Mouse (Mus musculus) kidney, embryonic 15.5 days (tissue): ENCODE data around the gene Hes1. TPM values are rescaled to one million over a fixed set of nuclear protein-coding genes. Genes with fewer than 3 reads are reported as not detected.
"Not testable (repeated sequence)": the region's sequence is repeated elsewhere in the genome, so short reads cannot be mapped to it uniquely, and the experiment has no call there.

Experiments used
- ATAC-seq: fragments of 200-750 bp; cut with Nextera tagmentation; replicated peaks from 2 replicates; pipeline ENCODE4 v1.8.0; 2017; ENCODE audit warnings: moderate TSS enrichment; ENCODE audit not compliant: low FRiP score
- H3K27ac ChIP-seq: fragments of 300-500 bp; sonication (generic); 2 replicates; pipeline ENCODE4 v1.5.1; 2015; ENCODE audit warnings: mild to moderate bottlenecking, inconsistent platforms
- H3K27me3 ChIP-seq: fragments of 300-500 bp; sonication (generic); 2 replicates; pipeline ENCODE4 v1.6.1; 2015; ENCODE audit warnings: inconsistent platforms
- H3K36me3 ChIP-seq: fragments of 300-500 bp; sonication (generic); 2 replicates; pipeline ENCODE4 v1.6.1; 2015; ENCODE audit warnings: inconsistent platforms
- H3K4me1 ChIP-seq: fragments of 300-500 bp; sonication (generic); 2 replicates; pipeline ENCODE4 v1.6.1; 2015; ENCODE audit warnings: inconsistent platforms
- H3K4me2 ChIP-seq: fragments of 300-500 bp; sonication (generic); 2 replicates; pipeline ENCODE4 v1.6.1; 2015; ENCODE audit warnings: moderate library complexity, mild to moderate bottlenecking, inconsistent platforms
- H3K4me3 ChIP-seq: fragments of 300-500 bp; sonication (generic); replicated peaks from 2 replicates; pipeline ENCODE4 v1.5.1; 2015; ENCODE audit warnings: mild to moderate bottlenecking, inconsistent platforms
- H3K9ac ChIP-seq: fragments of 300-500 bp; sonication (generic); 2 replicates; pipeline ENCODE4 v1.6.1; 2015; ENCODE audit warnings: mild to moderate bottlenecking, inconsistent platforms
- H3K9me3 ChIP-seq: fragments of 300-500 bp; sonication (generic); replicated peaks from 2 replicates; pipeline ENCODE4 v1.6.1; 2016; ENCODE audit warnings: inconsistent platforms
- WGBS: fragments of 180-500 bp; shearing (Covaris S2); methylation state at CpG from one replicate; pipeline ENCODE4 v1.1.7; 2015; ENCODE audit warnings: mixed read lengths; 5-methylcytosine and 5-hydroxymethylcytosine counted together
- polyA plus RNA-seq: library from polyadenylated mRNA; unstranded; fragments of >200 nt; fragmentation: Nextera tagmentation; extraction: Ambion mirVana; gene quantifications from 2 replicates; pipeline ENCODE4 v1.2.1, GENCODE M21; 2015

Gene Hes1
- polyA plus RNA-seq, 1 experiment from 2014 or later, result 57.4 TPM

- 21% methylated on average over 3 of the region's 3 CpGs for WGBS
- ATAC-seq, result peak; percentile 69
- Histone ChIP-seq H3K4me1 (peaks cover 47% of the 10 kb centered on the region), H3K36me3 (no peaks in the 10 kb centered on the region), H3K9ac (no peak overlapping the region), H3K4me2 (peak overlapping the region; percentile 28; the same call in 1 of the 2 replicates), H3K4me3 (no peak overlapping the region), H3K9me3 (no peaks in the 10 kb centered on the region), H3K27me3 (0 out of 2 replicates have a peak, but pooled peaks cover 4% of the 10 kb centered on the region), H3K27ac (peak overlapping the region; percentile 83)
These were observed 19.4 kb downstream of the Hes1 start for GRCm38 (mm10) chr16:30083536-30083935.

- ATAC-seq, result no peak
- Histone ChIP-seq H3K36me3 (no peaks in the 10 kb centered on the region), H3K9ac (no peak overlapping the region), H3K4me2 (no peak overlapping the region), H3K27ac (no peak overlapping the region), H3K4me1 (peaks cover 14% of the 10 kb centered on the region), H3K27me3 (no peaks in the 10 kb centered on the region), H3K4me3 (no peak overlapping the region), H3K9me3 (no peaks in the 10 kb centered on the region)
- WGBS, result 77% methylated on average over 5 of the region's 5 CpGs
These were observed 24.5 kb downstream of the Hes1 start for GRCm38 (mm10) chr16:30088646-30089045.

GRCm38 (mm10) chr16:30090200-30090865 lies 26.1 kb downstream of the Hes1 start:
- H3K4me1 ChIP-seq, result peaks cover 11% of the 10 kb centered on the region
- no peak for ATAC-seq
- H3K9me3 ChIP-seq, result no peaks in the 10 kb centered on the region
- H3K9ac ChIP-seq, result no peak overlapping the region
- 82% methylated on average over 9 of the region's 9 CpGs for WGBS
- no peak overlapping the region for H3K27ac ChIP-seq
- no peaks in the 10 kb centered on the region for H3K27me3 ChIP-seq
- H3K36me3 ChIP-seq, result no peaks in the 10 kb centered on the region
- H3K4me3 ChIP-seq, result no peak overlapping the region
- no peak overlapping the region for H3K4me2 ChIP-seq

GRCm38 (mm10) chr16:30096050-30096449 lies 31.9 kb downstream of the Hes1 start:
- peak overlapping the region; percentile 37 for H3K27ac ChIP-seq
- no peak overlapping the region for H3K4me2 ChIP-seq
- no peaks in the 10 kb centered on the region for H3K9me3 ChIP-seq
- no peak overlapping the region for H3K9ac ChIP-seq
- H3K4me3 ChIP-seq, result no peak overlapping the region
- peaks cover 31% of the 10 kb centered on the region for H3K4me1 ChIP-seq
- no peaks in the 10 kb centered on the region for H3K36me3 ChIP-seq
- 73% methylated on average over 3 of the region's 3 CpGs for WGBS
- H3K27me3 ChIP-seq, result no peaks in the 10 kb centered on the region
- no peak for ATAC-seq

GRCm38 (mm10) chr16:30096475-30096874 lies 32.3 kb downstream of the Hes1 start:
- WGBS, result 17% methylated on average over 7 of the region's 7 CpGs
- no peaks in the 10 kb centered on the region for H3K9me3 ChIP-seq
- no peak overlapping the region for H3K4me3 ChIP-seq
- no peak overlapping the region for H3K9ac ChIP-seq
- peak; percentile 47; the same call in 1 of the 2 replicates for ATAC-seq
- no peaks in the 10 kb centered on the region for H3K27me3 ChIP-seq
- peaks cover 34% of the 10 kb centered on the region for H3K4me1 ChIP-seq
- H3K27ac ChIP-seq, result peak overlapping the region; percentile 37
- no peaks in the 10 kb centered on the region for H3K36me3 ChIP-seq
- 0 out of 2 replicates have a peak overlapping the region, but pooled peaks have one; percentile 8 for H3K4me2 ChIP-seq

GRCm38 (mm10) chr16:30099124-30099523 lies 34.9 kb downstream of the Hes1 start:
- no peaks in the 10 kb centered on the region for H3K36me3 ChIP-seq
- H3K27me3 ChIP-seq, result no peaks in the 10 kb centered on the region
- H3K27ac ChIP-seq, result peak overlapping the region; percentile 38; the same call in 1 of the 2 replicates
- WGBS, result 47% methylated on average over 5 of the region's 5 CpGs
- H3K9me3 ChIP-seq, result no peaks in the 10 kb centered on the region
- H3K4me1 ChIP-seq, result peaks cover 56% of the 10 kb centered on the region
- H3K4me3 ChIP-seq, result no peak overlapping the region
- no peak for ATAC-seq
- H3K4me2 ChIP-seq, result no peak overlapping the region
- H3K9ac ChIP-seq, result no peak overlapping the region

GRCm38 (mm10) chr16:30102149-30102915 lies 38.1 kb downstream of the Hes1 start:
- no peaks in the 10 kb centered on the region for H3K9me3 ChIP-seq
- no peaks in the 10 kb centered on the region for H3K27me3 ChIP-seq
- no peaks in the 10 kb centered on the region for H3K36me3 ChIP-seq
- peak; percentile 87 for ATAC-seq
- peaks cover 46% of the 10 kb centered on the region for H3K4me1 ChIP-seq
- peak overlapping the region; percentile 43 for H3K4me2 ChIP-seq
- peak overlapping the region; percentile 85 for H3K27ac ChIP-seq
- no peak overlapping the region for H3K4me3 ChIP-seq
- 7% methylated on average over 10 of the region's 10 CpGs for WGBS
- no peak overlapping the region for H3K9ac ChIP-seq

- Histone ChIP-seq H3K4me3 (no peak overlapping the region), H3K4me1 (peaks cover 46% of the 10 kb centered on the region), H3K9ac (no peak overlapping the region), H3K27me3 (no peaks in the 10 kb centered on the region), H3K36me3 (no peaks in the 10 kb centered on the region), H3K4me2 (peak overlapping the region; percentile 43), H3K9me3 (no peaks in the 10 kb centered on the region), H3K27ac (peak overlapping the region; percentile 85)
- under 1% methylated on average over 3 of the region's 3 CpGs for WGBS
- peak; percentile 62 for ATAC-seq
These were observed 38.8 kb downstream of the Hes1 start for GRCm38 (mm10) chr16:30102982-30103381.

- Histone ChIP-seq H3K4me1 (peaks cover 46% of the 10 kb centered on the region), H3K4me2 (peak overlapping the region; percentile 43), H3K9ac (no peak overlapping the region), H3K9me3 (no peaks in the 10 kb centered on the region), H3K27ac (peak overlapping the region; percentile 85), H3K27me3 (no peaks in the 10 kb centered on the region), H3K36me3 (no peaks in the 10 kb centered on the region), H3K4me3 (no peak overlapping the region)
- WGBS, result 28% methylated on average over 6 of the region's 6 CpGs
- no peak for ATAC-seq
These were observed 39.3 kb downstream of the Hes1 start for GRCm38 (mm10) chr16:30103495-30103894.

- no peaks in the 10 kb centered on the region for H3K36me3 ChIP-seq
- H3K4me2 ChIP-seq, result no peak overlapping the region
- H3K27me3 ChIP-seq, result no peaks in the 10 kb centered on the region
- H3K4me3 ChIP-seq, result no peak overlapping the region
- no peak for ATAC-seq
- H3K4me1 ChIP-seq, result peaks cover 42% of the 10 kb centered on the region
- H3K9ac ChIP-seq, result no peak overlapping the region
- no peak overlapping the region for H3K27ac ChIP-seq
- H3K9me3 ChIP-seq, result no peaks in the 10 kb centered on the region
- 92% methylated on average over 3 of the region's 3 CpGs for WGBS
These were observed 40.2 kb downstream of the Hes1 start for GRCm38 (mm10) chr16:30104363-30104762.

- Histone ChIP-seq H3K4me3 (no peak overlapping the region), H3K4me2 (no peak overlapping the region), H3K9ac (no peak overlapping the region), H3K27me3 (no peaks in the 10 kb centered on the region), H3K4me1 (peaks cover 32% of the 10 kb centered on the region), H3K9me3 (peaks cover 10% of the 10 kb centered on the region), H3K27ac (no peak overlapping the region), H3K36me3 (no peaks in the 10 kb centered on the region)
- no peak for ATAC-seq
- WGBS, result 95% methylated on average over 7 of the region's 7 CpGs
These were observed 41.3 kb downstream of the Hes1 start for GRCm38 (mm10) chr16:30105476-30105875.

GRCm38 (mm10) chr16:30108167-30108566 lies 44.0 kb downstream of the Hes1 start:
- not testable (repeated sequence) for H3K4me3 ChIP-seq, H3K27me3 ChIP-seq, H3K9ac ChIP-seq, H3K27ac ChIP-seq, H3K36me3 ChIP-seq, H3K4me2 ChIP-seq, ATAC-seq
- peaks cover 11% of the 10 kb centered on the region for H3K9me3 ChIP-seq
- WGBS, result 85% methylated on average over 11 of the region's 11 CpGs
- peaks cover 22% of the 10 kb centered on the region for H3K4me1 ChIP-seq
